Mouse (Mus musculus): ENCODE measurements around the gene Asap2. TPM values are rescaled to one million over a fixed set of nuclear protein-coding genes. Genes with fewer than 3 reads are reported as not detected.
"Not testable (repeated sequence)": the region's sequence is repeated elsewhere in the genome, so short reads cannot be mapped to it uniquely, and the experiment has no call there.

Gene Asap2
- 10 to 100 TPM; 36.6 to 39.8 TPM for total RNA-seq (2021)

DNA sequence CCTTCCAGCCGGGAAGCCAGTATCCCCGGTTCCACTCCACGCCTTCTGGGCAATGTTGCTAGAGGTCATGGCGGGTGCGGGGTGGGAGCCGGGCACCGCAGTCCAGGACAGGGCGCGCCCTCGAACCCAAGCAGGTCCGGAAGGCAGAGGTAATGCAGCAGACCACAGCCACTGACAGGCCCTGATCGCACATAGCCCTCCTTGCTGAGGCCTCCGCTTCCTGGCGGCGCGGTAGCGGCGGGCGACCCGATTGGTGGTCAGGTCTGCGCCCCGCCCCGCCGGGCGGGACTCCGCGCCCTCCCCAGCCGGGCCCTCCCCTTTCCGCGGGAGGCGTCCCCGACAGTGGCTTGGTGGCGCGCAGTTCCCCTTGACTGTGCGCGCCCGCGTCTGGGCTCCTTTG, at the start of gene Asap2:
Gene Asap2, plus strand, starts transcription at position 328 of the 400 bp plus-strand sequence.
- peak; percentile 53 to 73 for DNase-seq

DNA sequence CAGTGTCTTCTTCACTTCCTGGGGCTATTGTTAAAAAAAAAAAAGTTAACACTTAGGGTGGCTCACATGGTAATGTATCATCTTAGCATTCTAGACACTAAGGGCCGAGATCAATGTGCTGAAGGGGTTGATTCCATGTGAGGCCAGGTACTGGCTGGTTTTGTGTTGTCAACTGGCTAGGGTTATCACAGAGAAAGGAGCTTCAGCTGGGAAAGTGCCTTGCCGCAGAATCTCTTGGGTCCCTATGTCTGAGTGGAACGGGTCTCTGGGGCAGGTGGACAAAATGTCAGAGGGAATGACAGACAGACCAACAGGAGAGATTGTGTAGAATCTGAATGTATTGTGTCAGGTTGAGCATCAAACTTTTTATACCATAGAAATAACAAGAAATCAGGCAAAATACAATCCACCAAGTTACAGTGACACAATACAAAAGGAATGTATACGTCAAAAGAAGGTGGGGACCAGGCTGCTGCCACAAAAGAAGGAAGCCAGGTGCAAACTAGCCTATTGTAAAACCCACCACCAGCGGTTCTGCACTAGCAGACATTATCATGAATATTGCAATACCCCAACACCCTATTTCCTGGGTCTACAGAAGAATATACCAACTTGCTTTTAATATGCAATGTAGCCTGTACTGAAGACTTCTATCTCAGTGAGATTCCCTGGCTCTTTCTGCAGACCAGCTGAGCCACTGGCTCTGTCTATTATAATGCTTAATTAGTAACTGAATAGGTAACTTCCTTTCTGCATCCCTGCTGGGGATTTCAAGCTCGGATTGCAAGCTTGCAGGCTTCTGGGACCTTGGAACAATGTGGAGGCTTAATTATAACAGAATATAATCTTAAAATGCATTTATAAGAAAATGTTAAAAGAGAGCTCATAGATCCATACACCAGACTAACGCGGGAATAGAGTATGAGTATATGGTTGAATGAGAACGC, 42.9 kb upstream of the Asap2 start:
- not testable (repeated sequence) for DNase-seq

DNA sequence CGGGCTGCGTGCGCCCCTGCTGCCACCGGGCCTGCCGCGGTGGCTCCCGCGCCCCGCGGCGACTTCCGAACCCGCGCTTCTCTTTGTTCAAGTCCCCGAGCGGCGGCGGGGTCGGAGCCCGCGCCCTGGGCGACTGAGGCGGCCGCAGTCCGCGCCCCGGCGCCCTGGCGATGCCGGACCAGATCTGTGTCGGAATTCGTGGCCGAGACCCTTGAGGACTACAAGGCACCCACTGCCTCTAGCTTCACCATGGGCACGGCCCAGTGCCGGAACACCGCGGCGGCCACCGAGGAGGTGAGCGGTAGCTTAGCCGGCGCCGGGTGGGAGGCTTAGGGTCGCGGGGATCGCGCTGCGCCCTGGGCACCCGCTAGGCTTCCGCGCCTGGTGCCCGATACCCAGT, 320 bp downstream of the Asap2 start:
- DNase-seq: peak in 1 of 2 experiments; percentile 2

DNA sequence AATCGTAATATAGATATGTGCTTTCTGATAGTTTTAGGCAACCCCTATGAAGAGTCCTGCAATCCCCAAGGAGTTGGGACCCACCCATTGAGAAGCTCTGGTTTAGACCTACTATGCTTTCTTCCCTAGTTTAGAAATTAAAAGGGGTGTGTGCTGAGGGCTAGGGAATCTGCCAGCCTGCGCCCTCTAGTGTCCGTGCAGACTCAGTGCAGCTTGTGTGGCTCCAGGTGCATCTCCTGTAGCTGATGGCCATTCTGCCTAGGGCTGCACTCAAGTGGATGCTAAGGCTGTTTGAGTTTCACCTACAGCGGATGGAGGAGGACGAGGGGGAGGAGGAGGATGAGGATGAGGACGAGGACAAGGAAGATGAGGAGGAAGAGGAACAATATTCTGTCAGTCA, 40.6 kb downstream of the Asap2 start:
- not testable (repeated sequence) for DNase-seq

DNA sequence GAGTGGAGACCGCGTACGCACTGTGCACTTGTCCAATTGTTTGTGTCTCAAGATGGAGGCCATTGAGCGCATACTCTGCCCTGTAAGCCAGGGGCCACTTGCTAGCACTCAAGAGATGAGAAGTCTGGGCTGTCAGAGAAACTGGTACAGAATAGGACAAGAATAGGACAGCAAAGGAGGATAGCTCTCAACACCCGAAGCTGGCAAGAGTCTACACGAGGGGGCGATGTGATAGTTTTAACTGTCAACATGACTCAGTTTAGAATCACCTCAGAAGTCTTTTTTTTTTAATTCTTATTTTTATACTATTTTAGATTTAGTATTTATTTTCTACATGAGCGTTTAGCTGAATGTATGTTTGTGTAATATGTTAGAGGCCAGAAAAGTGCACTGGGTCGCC, 56.5 kb downstream of the Asap2 start:
- not testable (repeated sequence) for DNase-seq

DNA sequence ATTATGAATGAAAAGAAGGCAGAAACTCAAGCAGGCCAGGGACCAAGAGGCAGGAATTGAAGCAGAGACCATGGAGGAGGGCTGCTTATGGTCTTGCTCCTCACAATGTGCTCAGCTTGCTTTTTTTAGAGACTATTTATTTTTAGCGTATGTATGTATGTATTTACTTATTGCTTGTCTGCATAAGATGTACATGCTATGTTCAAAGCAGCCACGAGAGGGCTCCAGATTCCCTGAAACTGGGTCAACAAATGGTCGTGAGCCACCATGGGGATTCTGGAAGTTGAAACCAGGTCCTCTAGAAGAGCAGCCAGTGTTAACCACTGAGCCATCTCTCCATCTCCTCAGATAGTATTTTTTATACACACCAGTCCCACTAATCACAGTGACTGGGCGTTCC, 85.5 kb downstream of the Asap2 start:
- peak; percentile 61 to 73 for DNase-seq

DNA sequence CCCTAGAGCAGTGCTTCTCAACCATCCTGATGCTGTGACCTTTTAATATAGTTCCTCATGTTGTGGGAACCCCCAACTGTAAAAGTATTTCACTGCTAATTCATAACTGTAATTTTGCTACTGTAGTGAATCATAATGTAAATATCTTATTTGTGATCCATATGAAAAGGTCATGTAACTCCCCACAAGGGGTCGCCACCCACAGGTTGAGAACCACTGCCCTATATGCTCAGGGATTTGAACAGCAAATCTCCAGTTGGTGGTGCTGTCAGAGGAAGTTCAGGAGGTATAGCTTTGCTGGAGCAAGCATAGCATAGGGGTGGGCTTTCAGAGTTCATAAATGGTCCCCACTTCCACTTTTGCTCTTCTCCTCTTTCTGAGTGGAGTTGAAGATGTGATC, 99.9 kb downstream of the Asap2 start:
- not testable (repeated sequence) for DNase-seq

DNA sequence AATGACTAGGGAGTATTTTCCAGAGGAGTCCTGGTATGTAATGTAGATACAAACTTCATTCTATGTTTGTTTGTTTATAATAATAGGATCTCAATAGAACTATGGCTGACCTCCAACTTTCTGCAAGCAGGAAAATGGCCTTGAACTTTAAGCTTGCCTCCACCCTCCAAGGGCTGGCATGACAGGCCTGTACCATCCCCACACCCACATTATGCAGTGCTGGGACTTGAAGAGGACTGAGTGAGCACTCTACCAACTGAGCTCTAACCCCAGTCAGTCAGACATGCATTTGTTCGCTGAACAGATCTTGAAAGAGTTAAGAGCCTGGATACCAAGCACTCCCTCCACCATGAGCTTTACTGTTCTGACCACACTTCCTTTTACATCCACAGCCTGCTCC, 102.2 kb downstream of the Asap2 start:
- not testable (repeated sequence) for DNase-seq

DNA sequence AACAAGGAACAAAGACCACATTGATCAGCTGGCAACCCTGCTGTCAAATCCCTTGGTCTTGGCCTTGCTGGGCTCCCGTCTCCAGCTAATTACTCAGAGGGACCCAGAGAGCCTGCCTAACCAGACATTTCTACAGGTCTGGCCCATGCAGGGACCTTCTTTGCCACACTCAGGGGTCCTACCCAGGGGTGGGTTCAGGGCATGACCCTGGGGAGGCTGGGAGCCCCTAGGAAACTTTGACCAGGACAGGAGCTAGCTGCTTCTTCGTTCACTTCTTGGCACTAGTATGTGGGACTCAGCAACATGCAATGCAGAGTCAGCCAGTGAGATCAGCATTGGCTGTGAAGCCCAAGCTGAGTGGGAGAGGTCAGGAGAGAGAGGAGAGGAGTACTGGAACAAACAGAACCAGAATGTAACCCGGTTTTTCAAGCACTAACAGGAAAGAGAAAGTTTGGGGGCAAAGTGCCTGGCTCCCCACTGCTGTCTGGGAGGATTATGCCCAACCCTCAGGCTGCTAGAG, 107.6 kb downstream of the Asap2 start:
- DNase-seq: not testable (repeated sequence)

DNA sequence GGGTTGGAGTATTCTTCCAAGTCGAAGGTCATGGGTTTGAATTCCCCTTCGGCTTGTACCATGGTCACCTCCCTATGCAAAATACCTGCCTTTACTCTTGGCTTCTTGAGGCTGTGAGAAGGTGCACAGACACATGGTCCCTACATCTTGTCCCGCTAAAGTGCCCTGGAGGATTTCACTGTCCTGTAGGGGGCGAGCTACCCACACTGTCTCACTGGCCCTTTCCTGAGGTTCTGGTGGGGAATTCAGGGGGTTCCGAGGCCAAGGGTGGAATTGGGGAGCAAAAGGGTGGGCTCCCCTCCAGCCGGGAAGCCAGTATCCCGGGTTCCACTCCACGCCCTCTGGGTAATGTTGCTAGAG, 120.8 kb downstream of the Asap2 start:
- DNase-seq: not testable (repeated sequence)

DNA sequence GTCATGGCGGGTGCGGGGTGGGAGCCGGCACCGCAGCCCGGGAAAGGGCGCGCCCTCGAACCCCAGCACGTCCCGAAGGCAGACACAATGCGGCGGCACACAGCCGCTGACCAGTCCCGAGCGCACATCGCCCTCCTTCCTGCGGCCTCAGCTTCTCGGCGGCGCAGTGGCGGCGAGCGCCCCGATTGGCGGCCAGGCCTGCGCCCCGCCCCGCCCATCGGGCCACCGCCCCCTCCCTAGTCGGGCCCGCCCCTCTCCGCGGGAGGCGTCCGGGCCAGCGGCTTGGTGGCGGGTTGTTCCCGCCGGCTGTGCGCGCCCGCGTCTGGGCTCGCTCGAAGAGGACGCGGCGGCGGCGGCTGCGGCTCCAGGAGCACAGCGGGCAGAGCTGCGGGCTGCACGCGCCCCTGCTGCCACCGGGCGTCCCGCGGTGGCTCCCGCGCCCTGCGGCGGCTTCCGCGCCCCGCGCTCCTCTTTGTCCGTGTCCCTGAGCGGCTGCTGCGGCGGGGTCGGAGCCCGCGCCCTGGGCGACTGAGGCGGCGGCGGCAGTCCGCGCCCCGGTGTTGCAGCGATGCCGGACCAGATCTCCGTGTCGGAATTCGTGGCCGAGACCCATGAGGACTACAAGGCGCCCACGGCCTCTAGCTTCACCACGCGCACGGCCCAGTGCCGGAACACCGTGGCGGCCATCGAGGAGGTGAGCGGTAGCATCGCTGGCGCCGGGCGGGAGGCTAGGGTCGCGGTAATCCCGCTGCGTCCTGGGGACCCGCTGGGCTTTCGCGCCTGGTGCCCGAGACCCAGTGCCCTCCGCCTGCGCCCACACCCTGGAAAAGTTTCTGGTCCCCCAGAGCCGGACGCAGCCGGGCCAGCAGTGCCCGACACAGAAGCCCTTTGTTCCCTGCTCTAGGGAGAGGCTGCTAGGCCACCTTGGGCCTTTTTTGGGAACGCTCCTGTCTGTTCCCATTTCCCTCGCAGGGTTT, 121.5 kb downstream of the Asap2 start:
- peak; percentile 82 for DNase-seq

DNA sequence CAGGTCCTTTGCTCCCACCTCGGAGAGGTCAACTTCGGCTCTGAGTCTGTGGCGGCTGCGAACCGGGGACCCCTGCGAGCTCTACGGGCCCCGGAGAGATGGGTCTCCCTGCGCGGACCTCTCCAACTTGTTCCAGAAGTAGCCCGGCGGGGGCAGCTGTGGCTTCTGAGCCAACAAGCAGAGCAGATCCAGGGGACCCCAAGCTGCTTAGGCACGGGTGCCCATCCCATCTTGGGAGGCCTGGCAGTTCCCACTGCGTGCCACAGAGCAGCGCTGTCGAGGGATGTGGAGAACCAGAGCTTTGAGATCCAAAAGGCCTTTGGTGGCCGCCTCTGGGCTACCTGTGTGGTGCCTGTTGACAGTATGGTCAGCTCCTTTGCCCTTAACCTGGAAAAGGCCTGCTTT, 122.2 kb downstream of the Asap2 start:
- peak; percentile 63 to 71 for DNase-seq

DNA sequence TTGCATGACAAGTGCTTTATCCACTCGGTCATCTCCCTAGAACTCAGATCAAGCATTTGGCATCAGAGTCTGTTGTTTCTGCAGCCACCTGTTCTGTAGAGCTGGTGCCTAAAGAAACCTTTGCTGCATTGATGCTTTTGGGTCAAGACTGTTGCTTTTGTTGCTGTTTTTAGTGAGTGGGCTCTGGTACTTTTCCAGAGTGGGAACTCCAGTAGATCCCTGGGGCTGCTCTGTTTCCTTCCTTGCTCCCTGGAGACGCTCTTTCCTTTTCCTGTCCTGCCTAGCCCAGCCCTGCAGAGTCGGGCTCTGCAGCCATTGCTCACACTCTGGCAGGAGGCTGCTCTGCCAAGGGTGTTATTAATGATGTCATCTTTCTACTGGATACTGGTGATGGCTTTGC, 129.2 kb downstream of the Asap2 start:
- DNase-seq: no peak

DNA sequence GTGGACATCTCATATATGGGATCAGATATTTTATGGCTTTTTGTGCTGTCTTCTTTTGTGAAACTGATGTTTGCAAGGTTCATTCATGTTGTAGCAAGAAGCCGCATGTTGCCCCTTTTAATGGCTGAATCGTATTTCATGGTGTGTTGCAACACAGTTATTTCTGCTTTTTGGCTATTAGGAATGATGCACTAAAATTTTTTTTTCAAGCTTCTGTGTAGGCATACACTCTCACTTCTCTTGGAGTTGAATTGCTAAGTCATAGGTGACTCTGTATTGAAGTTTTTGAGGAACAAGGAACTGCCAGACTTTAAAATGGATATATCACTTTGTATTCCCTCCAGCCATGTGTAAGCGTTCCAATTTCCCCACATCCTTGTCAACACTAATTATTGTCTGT, 132.6 kb downstream of the Asap2 start:
- DNase-seq: no peak

DNA sequence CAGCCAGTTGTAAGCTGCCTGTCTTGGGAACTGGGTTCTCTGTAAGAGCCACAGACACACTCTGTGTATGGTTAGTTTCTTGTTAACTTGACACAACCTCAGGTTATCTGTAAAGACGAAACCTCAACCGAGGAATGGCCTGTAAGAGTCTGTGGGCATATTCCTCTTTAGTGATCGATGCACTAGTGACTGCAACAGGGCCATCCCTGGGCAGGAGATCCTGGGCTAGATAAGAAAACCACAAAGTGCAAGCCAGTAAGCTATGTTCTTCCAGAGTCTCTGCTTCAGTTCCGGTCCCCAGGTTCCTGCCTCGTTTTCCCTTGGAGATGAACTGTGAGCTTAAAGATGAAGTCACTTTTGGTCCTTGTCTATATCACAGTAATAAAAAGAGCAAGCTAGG, 133.4 kb downstream of the Asap2 start:
- no peak for DNase-seq

DNA sequence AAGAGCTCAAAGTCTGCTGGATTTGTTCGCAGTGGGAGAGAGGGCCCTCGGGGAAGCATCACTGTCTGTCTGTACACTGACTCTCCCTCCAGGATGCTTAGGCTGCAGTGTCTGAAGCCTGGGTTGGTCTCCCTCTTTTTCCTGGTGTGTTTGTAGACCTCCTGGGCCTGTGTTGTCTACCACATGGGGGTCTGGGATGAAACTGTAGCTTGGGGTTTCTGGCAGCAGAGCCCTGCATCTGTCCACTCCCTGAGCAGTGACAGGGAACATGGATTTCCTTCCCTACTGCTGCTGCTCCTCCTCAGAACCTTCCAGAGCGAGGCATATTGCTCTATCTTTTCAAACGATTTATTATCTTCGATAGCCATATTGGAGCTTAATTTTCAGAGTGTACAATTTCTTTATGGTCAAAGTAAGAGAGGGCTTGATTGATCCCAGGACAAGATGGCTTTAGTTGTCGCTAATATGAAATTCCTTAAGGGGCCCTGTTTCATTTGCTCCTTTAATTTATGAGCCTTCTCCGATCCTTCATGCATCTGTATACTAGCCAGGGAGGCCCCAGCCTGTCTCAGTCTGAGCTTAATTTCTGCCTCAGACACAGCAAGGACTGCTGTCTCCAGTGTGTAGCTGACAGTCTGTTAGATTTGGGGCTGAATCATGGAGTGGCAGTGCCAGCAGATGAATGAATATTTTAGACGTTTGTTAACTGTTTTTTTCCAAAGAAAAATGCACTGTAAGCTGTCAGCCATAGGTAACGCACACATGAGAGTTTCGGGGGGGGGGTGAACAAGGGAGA, 135.6 kb downstream of the Asap2 start:
- DNase-seq: no peak

DNA sequence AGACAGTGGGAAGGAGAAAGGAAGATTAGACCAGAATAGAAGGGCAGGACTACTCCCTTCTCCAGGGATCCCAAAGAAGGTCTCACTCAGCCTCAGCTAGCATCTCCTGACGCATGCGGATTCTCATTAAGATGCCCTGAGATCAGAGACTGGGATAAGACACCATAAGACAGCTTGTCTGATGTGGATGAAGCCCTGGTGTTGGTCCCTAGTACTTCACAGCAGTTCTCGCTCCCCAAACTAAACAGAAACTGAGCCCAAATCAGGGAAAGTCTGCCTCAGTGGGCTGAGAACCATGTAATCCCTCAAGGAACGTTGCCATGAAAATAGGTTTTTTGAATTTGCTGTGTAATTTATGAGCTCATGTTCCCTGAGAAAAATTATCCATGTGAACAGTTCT, 136.3 kb downstream of the Asap2 start:
- no peak for DNase-seq

DNA sequence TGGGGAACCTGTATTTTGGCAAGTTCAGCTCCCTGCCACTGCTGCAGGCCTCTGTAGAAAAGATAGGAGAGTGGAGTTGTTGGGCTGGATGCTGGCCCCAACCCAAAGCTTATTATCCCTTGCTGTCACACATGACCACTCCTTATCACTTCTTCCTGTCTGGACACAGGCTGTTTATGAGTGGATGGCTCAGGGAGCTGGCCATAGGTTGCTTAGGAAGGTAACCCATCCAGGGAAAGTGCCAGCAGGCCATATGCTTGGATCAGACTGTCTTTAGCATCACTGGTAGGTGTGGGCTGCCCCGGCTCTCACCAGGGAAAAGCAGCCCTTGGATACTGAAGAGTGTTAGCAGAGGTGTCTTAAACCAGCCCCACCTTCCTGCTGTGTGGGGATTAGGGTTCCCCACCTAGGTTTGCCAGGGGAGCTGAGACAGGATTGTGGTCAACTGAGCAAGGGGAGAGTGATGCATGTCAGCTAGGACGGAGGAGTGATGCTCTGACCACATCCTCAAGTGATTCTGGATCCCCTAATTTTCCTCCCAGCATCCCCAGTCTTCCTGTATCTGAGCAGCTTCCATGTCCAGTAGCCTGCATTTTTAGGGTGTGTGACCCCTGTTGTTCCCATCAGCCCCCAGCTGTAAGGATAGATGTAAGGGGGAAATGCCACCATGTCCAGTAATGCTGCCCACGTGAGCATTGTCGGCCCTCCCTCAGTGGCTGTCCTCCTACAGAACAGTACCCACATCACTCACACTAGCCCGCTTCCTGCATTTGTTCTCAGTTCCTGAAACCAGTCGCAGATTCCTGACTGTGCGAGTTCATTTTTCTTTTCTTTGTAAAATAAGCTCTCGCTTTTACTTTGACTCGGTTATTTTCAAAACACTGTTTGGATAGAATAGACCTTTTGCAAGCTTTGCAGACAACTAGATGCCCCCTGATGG, 138.9 kb downstream of the Asap2 start:
- no peak for DNase-seq

DNA sequence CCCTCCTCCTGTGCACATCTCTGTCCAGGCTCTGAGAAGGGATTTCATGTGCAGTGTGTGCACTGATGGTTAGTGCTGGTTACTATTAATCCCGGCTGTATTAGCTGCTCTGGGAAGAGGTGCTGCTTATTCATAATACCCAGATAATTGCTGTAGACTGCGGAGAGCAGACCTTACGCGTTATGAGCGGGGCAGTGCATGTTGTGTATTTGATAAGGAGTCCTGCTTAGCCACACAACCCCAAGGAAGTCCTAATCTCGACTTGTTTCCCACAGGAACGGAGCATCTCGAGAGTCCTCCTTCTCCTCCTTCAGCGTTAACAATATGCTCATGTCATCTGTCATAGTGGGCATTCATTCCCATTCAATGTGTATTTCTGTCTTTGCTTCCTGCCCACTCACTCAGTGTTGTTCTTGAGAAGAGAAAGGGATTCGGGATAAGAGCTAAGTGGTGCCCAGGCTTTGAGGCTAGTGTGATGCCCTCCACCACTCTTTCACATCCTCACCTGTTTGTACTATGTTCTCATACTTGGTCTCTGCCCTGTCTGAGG, 140.1 kb downstream of the Asap2 start:
- no peak for DNase-seq

DNA sequence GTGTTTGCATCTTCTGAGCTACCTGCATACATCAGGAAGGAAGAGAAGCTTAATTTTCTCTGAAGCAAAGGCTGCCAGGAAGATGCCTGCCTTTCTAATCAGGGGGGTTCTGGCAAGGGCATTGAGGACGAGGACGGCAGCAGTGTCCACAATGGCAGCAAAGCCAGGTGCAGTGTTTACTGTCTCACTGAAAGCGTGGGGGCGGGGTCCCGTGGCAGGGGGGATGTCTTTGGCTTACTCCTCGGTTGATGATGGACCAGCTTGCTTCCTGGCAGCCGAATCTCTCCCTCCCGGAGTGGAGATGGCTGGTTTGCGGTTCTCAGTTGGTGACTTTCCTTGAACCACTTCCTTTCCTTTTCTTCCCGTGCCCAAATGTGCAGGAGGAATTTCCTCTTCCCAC, 142.3 kb downstream of the Asap2 start:
- DNase-seq: no peak

DNA sequence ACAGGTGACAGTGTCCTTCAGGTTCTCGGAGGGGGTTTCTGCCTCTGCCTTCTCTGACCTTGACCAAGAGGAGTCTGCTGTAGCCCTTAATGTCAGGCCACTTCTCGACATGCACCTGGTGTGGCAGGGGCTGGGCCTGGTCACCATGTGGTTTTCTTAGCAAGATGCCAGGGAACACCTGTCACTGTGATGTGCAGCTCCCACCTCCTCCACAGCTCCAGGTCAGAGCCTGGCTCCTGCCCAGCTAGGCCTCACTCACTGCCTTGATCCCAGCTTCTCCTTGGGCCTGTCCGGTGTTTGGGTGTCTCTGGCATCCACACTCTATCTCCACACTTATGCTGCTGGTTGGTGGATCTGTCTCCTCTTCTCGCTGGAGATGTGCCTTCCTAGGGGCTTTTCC, 142.8 kb downstream of the Asap2 start:
- no peak for DNase-seq

Data from layer of hippocampus, postnatal 36 days (tissue).